Mouse (Mus musculus) CD4-positive naive resting alpha-beta T cell, adult 57 days (primary cell): Measurements from ENCODE around the gene Snap25. TPM values are rescaled to one million over a fixed set of nuclear protein-coding genes. Genes with fewer than 3 reads are reported as not detected.

Experiments used
- total RNA-seq: library from RNA; stranded (reverse); gene quantifications from one replicate; pipeline ENCODE4 v1.2.4, GENCODE M21; 2023

Snap25 gene
- total RNA-seq: not detected

GRCm38 (mm10) chr2:136713299-136713758 lies at the start of gene Snap25:
TSS of gene Snap25 (plus strand) at chr2:136713453.

Other genes with a start within 250 kb of the Snap25 start
- gene Ankef1, start 211.5 kb upstream of the Snap25 start, total RNA-seq: not detected
- 23.1 TPM for gene AL731706.2, start 172.2 kb downstream of the Snap25 start, total RNA-seq
- 7.6 TPM for gene Slx4ip, start 177.8 kb downstream of the Snap25 start, total RNA-seq
- gene AL731706.1, start 177.9 kb downstream of the Snap25 start, total RNA-seq: 3.7 TPM
- gene Mkks, start 177.9 kb downstream of the Snap25 start, total RNA-seq: 11.1 TPM